Mouse (Mus musculus): ENCODE measurements around the gene Kdsr.

GRCm38 (mm10) chr1:106695649-106696048, 63.9 kb downstream of the Kdsr start:
- TF ChIP-seq CTCF (IDR thresholded peaks at IDR 0.05; ENCODE audit: borderline replicate concordance, extremely low read depth, insufficient read depth, insufficient read length) (no peak), POLR2A (IDR thresholded peaks at IDR 0.05; ENCODE audit: borderline replicate concordance, extremely low read depth, insufficient read depth, insufficient read length, poor library complexity, severe bottlenecking) (no peak)
